Mouse (Mus musculus) ovary, postnatal 10 days (tissue): Measurements from ENCODE around the gene Lrrc28.
A peak's percentile ranks its signal among the peaks of the same experiment; 100 is the strongest.

Experiments
- DNase-seq: peaks from one replicate; pipeline ENCODE4 v3.0.0; 2022; ENCODE audit warnings: low spot score

The Lrrc28 gene

GRCm38 (mm10) chr7:67645681-67646014 lies 580 bp upstream of the Lrrc28 start:
- no peak for DNase-seq

DNA sequence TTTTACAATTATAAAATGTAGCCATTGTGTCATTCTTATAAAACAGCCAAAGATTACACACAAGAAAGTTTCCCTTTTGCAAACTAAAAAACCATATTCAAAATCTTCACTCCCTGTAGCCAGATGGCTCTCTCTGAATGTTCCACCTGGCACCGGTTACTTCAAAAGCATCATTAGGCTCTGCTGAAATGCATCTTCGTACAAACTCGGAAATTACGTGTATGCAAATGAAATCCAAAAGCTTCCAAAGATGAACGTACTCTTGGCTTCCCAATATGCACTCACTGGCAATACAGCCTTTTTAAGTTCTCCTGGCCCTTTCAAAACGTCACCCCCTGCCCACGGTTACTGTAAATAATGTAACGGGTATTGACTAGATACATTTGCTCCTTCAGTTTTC lies 777 bp downstream of the Lrrc28 start:
- no peak for DNase-seq

- DNase-seq: no peak
Observed at GRCm38 (mm10) chr7:67642955-67643354, 2.1 kb downstream of the Lrrc28 start.

- DNase-seq: no peak
Observed at GRCm38 (mm10) chr7:67639006-67639405, 6.1 kb downstream of the Lrrc28 start.

DNA sequence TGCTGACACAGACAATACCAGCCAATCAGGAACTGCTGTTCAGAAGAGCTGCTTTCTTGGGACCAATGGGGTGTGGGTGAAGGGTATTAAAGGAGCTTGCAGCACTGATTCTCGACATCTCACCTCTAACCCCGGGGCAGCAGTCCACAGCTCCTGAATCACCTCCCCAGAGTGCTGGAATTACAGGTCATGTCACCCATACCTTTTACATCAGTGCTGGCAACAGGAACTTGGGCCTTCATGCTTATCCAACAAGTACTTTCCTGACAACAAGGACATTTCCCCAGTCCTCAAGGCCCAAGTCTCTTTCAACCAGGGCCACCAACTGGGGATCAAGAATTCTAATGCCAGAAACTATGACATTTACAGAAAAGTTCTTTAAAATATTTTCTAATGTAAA lies 8.9 kb downstream of the Lrrc28 start:
- no peak for DNase-seq

DNA sequence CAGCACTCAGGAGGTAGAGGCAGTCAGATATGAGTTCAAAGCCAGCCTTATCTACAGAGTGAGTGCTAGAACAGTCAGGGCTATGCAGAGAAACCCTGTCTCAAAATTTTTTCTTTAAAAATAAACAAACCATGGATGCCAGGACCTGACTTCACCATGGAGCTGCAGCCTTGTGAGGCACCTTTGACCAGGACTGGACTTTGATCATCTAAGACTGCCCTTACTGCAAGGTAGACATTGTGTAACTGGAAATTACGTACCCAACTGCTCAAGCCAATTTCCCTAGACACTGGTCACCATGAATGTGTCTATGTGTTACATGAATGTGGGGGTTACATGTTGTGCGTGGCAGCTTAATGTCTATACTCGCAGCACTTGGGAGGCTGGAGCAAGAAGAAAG lies 10.9 kb downstream of the Lrrc28 start:
- DNase-seq: no peak

GRCm38 (mm10) chr7:67632380-67632779 lies 12.7 kb downstream of the Lrrc28 start:
- DNase-seq: no peak

DNA sequence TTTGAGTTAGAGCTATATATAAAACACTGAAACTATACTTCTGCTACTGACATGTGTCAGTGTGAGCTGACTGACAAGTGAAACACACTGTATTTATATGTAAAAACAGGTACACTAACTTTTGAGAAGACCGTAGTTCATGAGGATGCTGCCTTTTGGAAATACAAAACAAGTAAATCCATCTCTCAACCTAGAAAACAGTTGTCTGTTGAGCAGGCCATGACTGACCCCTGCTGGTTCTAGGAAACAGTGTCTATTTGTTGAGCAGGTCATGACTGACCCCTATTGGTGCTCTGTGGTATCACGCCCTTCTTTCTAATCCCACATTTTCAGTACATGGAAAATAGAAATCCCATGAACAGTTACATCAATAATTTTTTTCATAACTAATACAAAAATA lies 14.3 kb downstream of the Lrrc28 start:
- peak; percentile 32 for DNase-seq

DNA sequence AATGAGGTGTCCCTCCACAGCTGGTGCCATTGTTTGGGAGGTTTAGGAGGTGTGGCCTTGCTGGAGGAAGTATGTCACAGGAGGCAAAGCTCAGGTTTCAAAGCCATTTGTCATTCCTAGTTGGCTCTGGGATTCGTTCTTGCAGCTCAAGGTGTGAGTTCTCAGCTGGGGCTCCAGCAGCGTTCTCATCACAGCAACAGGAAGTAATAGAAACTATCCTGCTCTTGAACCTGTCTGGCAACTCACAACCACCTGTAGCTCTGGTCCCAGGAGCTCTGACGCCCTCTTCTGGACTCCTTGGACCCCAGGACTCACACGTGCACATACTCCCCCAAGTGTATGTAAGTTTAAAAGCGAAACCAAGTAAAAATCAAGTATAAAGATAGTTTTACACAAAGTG lies 15.4 kb downstream of the Lrrc28 start:
- DNase-seq: no peak

DNA sequence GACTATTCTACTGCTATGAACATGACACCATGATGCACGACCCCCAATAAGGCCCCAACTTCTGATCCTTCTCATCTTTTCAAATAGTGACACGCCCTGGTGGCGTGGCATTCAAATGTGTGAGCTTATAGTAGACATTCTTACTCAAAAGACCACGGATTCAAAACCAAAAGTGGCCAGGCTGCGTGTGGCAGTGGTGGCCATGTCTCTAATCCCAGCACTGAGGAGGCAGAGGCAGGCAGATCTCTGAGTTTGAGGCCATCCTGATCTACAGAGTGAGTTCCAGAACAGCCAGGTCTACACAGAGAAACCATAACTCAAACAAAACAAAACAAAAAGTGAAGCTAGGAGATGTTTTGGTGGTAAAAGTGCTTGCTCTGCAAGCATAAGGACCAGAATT lies 18.4 kb downstream of the Lrrc28 start:
- no peak for DNase-seq

GRCm38 (mm10) chr7:67622151-67622550 lies 22.9 kb downstream of the Lrrc28 start:
- DNase-seq: no peak

DNA sequence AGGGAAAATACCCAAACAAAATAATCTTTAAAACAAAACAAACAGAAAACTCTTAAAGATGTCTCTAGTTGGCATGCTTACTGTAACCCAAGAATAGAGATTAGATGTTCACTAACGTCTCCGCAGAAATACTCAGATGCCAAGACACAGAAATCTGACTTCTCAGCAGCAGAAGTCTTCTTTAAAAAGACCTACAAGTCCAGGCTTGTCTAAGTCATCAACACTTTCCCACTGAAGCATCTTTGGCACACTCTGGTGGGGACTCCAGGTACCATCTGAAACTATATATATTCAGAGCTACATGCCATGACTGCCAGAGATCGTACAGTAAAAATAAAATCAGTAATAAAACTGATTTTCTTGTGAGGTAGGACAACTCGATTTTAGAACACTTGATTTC lies 25.2 kb downstream of the Lrrc28 start:
- DNase-seq: no peak

- no peak for DNase-seq
Observed at GRCm38 (mm10) chr7:67618316-67618715, 26.8 kb downstream of the Lrrc28 start.

DNA sequence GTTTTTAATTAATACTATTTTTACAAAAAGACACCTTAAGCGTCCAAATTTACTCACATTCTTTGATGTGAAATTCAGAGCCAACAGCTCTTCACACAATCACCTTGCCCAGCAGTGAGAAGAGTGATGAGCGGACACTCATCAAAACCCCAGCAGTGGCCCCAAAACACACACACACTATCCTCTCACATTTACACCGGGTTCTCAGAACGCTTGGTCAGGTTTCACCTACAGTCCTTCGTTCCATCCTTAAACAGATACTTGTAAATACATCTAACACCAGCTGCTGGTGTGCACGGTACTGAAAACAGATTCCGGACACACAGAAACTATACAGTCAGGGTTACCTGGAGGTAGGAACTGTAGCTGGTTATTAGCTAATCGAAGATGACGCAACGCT lies 27.4 kb downstream of the Lrrc28 start:
- no peak for DNase-seq

DNA sequence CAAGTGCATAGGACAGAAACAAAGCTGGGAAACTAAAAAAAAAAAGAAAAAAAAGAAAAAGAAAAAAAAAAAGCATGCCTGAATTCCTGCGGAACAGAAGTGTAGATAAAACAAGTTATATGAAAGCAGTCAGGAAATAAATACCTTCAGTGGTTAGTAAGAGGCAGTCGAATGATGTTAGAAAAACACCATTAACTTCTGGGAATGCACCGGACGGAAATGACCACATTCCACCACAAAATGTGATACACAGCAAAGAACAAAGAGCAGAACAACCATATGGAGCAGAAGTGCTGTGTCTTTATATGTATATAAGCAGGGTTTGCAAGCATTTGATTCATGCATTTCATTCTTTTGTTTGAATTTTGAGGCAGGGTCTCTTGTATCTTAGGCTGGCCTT lies 28.2 kb downstream of the Lrrc28 start:
- DNase-seq: no peak

- DNase-seq: no peak
Observed at GRCm38 (mm10) chr7:67614464-67614861, 30.6 kb downstream of the Lrrc28 start.

DNA sequence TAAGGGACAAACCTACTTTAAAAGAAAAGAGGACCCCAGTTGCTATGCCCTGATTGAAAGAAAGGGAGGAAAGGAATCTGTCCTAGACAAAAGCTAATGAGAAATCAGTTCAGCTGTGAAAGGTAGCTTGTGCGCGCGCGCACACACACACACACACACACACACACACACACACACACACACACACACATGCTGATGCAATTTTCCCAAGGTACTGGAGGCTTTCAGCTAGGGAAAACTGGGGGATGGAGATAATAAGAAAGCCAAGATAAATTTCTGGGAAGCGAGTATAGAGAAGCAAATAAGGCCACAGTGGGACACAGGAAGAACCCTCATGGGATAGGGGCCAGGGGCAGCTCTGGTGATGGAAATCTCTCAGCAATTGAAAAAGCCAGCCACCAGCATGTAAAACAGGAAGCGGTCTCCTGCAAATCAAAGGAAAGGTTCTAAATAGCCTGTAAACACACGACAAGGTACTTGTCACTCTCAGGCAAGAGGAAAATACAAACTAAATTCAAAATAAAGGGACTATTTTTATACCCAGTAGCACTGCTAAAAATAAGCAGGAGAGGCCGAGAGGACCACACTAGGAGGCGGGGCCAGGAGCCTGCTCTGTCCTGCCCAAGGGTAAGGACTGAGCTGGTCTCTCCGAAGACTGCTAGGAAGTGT lies 31.1 kb downstream of the Lrrc28 start:
- no peak for DNase-seq

DNA sequence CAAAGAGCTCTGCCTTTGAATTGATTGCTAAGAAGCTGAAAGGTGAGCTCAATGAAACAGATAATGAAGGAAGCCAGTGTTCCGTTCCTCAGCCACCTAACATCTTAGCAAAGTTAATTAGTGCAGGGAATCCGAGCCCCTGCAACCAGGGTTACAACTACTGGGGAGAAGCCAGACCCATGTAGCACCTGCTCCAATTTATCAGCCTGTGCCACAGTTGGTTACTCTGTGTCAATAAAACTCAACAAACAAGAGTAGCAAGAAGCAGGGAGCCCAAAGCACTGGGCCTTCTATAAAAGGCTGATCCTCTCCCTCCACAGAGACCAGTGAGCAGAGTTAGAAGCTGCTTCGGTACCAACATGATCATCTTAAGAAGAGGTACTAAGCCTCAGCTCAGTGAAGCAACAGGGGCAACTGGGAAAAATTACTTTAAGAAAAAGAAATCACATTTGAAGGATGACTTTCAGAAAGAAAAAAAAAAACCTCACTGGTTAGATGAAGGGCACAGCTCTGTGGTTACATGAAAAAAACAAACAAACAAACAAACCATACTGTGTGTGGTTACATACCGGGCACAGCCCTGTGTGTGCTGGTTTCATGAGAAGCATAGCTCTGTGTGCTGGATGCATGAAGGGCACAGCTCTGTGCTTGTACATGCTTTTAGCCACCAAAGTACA lies 36.6 kb downstream of the Lrrc28 start:
- no peak for DNase-seq

DNA sequence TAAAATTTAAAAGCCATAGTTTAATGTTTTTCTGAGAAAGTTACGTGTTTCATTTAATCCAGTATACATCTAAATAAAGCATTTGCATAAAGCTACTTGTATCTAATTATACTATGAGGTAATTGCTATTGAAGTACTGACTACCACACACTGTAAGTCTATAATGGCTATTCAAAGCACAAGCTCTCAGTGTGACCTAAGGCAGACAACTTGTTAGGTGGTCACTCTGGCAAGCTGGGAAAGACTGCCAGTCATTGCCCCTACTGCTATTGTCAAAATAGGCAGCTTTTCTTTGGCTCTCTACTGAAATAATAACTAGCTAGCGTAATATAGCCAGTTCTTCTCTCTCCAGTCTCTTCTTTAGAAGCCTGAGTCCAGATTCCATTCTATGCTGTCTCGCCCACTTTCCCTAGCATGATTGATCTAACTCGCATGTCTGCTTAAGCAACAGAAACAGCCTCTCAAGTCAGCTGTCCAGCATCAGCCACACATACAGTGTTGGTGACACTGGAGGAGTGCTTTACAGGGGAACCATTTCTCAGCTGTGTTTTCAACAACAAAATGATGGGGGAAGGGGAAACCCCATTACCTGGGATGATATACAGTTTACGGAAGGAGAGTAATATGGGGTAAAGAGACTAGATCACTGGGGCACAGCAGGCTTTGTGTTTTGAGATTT lies 37.3 kb downstream of the Lrrc28 start:
- no peak for DNase-seq

DNA sequence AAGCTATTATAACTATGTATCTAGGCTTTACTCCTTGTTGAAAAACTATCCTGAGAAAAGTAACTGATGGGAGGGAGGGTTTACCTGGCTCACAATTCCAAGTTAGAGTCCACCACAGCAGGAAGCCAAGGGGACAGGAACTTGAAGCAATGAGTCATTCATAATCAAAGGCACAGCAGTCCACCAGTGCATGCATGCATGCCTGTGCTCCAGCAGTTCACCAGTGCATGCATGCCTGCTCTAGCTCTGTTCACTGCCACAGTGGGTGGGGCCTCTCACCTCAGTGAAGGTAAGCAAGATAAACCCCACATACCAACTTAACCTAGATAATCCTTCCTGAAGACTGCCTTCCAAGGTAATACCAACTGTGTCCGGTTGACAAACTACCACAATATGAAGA lies 38.8 kb downstream of the Lrrc28 start:
- DNase-seq: no peak

- DNase-seq: no peak
Observed at GRCm38 (mm10) chr7:67605114-67605513, 40.0 kb downstream of the Lrrc28 start.

DNA sequence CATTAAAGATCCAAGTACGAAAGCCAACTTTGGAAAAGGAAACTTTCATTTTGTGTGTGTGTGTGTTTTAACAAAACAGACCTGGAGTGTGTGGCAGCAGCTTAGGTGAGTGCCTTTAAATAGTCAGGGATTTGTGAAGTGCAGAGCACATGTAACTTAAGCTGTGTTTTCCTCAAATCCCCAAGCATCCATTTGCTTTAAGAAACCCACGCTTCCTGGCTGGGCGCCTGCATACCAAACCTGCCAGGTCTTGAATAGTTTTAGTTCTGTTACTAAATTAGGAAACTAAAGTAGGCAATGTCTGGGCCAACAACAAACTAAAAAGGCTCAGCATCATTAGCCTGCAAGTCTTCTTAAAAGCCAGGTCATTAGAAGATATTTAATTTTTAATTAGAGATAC lies 47.0 kb downstream of the Lrrc28 start:
- DNase-seq: no peak

DNA sequence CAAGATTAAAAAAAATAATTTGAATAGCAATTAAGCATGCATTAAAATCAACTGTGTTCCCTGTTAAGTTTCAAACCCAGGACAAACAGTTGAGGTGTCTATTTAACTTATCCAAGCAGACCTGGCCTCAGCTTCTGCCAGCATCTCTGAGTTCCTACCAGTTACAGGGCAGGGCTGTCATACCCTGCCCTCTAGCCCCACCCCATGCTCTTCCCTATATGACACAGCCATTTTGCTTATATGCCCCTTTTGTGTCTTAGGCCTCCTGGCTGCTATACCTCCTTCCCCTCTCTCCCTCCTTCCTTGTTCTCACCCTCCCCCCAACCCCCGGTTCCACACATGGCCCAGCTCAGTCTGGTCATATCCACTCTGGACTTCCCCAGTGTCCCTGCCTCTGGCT lies 48.1 kb downstream of the Lrrc28 start:
- DNase-seq: no peak

GRCm38 (mm10) chr7:67596322-67596721 lies 48.7 kb downstream of the Lrrc28 start:
- no peak for DNase-seq
